Mouse (Mus musculus) cerebellum, adult 9-11 months (tissue): Measurements from ENCODE around the gene Lpp.
A peak's percentile ranks its signal among the peaks of the same experiment; 100 is the strongest.

Experiments
- DNase-seq: peaks from one replicate; pipeline ENCODE4 v3.0.0; 2022

The Lpp gene

GRCm38 (mm10) chr16:24567562-24567961, 174.3 kb downstream of the Lpp start:
- no peak for DNase-seq

GRCm38 (mm10) chr16:24568061-24568460, 174.8 kb downstream of the Lpp start:
- no peak for DNase-seq

DNA sequence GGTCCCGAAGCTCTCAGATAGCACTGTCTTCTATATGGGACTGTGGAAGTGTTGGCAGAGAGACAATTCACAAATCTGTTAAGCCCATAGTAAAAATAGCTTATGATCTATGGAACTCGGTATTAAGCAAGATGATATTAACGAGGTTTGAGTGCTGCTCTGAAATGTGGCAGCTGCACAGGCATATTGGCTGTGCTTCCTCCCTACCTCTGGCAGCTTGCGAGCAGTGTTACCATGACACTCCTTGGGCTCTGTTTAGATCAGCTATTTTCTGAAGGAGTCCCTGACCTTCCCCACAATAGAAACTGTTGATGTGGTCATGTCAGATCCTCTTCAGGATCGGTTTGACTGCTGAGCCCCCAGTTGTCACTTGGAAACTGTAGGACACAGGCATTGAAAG, 176.4 kb downstream of the Lpp start:
- DNase-seq: no peak

GRCm38 (mm10) chr16:24576999-24577398, 183.7 kb downstream of the Lpp start:
- DNase-seq: no peak

DNA sequence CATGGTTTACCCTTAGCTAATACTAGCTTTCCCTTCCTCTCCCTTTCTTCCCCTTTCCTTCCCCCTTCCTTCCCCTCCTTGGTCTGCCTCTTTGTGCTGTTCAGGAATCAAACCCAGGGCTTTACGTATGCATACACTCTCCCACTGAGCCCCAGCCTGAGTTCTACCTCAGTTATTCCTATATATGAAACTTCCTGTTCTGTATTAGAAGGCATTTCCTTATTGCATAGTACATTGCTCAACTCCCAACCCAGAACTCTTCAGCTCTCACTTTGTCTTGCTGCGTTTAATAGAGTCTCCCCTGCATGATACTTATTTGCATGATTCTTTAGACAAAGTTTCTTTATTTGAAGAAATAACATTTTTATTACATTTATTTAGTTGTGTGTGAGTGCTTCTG, 184.5 kb downstream of the Lpp start:
- DNase-seq: no peak

DNA sequence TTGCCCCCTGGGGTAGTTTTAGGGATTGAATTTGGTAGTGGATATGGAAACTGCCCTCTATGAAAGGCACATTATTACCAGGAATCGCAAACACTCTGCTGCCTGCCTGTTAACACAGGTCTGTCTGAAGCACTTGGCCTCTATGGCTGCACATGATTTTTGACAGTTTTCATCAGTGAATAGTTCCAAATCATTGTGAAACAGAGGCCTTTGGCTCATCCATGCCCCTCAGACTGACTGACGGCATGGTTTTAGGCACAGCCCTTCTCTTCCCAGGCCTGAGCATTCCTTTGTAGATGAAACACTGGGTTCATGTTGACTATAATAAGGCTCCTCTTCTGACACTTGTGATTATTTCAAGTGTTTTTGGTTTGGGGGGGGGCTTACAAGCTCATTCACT, 189.5 kb downstream of the Lpp start:
- DNase-seq: no peak

DNA sequence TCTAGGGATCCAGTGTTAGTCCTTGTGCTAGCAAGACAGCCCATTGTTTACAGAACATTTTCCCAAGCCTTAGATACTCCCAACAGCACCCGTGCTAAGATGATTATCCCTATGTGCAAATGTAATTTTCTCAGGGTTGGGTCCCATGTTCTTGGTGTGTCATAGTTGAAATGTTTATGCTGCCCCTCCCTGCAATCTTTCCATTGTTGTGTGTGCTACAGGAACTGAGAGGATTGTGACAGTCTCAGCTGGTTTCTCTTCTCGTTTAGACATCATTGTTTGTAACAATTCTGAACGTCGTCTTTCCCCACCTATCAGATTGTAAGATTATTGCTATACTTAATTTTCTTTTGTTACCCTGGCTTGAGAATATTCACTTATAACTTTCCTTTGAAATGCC, 200.2 kb downstream of the Lpp start:
- DNase-seq: no peak

DNA sequence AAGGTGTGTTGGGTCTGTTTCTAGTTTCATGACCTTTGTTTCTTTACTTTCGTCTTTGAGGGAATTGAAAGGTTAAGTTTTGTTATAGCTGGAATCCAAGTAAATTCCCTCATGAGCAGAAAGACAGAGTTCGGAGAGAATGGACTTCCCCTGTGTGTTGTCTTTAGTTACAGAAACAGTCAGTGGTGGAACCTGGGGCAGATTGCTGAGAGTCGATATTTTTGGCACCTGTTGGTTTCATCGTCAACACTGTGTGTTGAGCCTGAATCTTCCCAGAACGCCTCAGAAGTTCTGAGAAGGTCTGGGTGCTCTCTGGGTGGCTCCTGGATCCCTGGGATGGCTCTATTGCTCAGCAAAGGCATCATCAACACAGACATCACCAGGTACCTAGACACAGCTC, 201.2 kb downstream of the Lpp start:
- DNase-seq: no peak

- DNase-seq: no peak
These were observed 202.2 kb downstream of the Lpp start for GRCm38 (mm10) chr16:24595493-24595892.

DNA sequence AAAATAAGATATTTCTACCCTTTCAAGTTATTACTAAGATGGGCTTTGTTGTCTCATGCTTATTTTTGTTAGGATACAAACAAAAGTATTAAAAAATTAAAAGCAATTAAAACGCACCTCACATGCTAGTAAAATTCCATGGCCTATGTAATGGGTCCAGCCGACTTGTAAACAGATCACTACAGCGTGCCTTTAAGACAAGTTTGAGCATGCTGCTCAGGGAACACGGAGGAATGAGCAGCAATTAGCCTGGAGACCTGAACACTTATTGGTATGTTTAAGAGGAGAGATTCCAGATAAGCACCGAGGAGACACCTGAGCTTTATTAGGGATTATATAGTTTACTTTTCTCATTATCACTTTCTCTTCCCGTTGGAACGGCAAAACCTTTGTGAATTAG, 205.3 kb downstream of the Lpp start:
- no peak for DNase-seq

DNA sequence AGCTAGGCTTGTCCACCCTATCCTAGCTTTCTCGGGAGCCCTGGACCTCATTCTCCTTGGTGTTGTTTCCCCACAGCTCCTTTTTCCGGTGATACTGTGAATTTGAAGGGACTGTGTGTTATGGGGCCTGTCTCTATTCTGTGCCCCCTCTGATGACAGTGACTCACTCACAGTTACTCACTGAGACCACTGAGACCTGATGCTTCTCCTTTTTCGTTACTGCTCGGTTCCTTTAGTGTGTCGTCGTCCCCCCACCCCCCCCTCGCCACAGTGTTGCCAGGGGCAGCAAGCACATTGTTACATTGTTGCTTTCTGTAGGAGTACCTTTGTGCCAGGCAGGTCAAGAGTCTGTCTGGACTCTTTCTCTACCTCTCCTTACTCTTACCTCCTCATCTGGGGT, 206.5 kb downstream of the Lpp start:
- no peak for DNase-seq

DNA sequence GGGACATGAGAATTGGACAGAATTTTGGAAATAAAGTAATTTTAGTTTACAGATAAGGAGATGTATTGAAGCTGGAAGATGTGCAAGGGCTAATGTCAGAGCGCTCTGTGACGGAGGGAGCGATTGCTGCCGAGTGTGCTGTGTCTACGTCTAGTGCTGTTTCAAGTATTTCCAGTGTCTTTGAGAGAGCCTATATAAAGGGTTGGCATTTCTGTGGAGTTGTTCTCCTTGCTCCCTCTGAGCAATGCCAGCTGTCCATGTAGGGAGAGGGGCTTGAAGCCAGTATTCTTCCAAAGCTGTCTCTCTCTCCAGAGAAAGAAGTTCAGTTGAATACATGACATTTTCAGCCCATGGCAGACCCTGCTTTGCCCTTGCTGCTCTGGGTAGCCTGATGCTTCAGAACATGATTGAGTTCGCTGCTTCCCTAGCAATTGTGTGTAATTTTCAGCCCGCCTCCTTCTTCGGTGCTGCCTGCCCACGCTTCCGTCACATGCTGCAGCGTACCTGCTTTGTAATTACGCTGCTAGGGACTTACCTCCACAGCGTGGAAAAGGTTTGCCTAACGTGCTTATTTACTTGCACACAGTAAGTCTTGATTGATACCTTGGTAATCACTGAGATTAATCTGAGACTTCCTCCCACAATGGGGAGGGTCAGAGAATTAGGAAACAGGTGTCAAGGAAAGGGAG, 207.1 kb downstream of the Lpp start:
- no peak for DNase-seq

- DNase-seq: no peak
These were observed 210.0 kb downstream of the Lpp start for GRCm38 (mm10) chr16:24603342-24603741.

DNA sequence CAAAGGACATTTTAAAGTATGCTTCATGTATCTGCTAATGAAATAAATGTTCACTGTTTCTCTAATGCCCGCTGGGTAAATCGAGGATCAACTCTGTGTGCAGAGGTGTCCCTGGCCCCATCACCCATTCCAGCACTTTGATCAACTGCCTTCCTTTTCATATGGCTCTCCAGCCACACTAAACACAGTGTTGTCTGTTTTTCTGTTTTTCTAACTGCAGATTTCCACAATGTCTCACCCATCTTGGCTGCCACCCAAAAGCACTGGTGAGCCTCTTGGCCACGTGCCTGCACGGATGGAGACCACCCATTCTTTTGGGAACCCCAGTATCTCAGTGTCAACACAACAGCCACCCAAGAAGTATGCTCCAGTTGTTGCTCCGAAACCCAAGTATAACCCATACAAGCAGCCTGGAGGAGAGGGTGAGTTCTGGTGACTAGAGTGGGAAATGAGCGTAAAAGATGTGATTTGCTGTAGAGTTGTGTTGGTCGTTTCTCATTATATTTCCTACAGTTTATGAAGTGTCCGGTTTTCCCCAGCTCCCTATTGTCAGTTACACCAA, 214.7 kb downstream of the Lpp start:
- DNase-seq: no peak

DNA sequence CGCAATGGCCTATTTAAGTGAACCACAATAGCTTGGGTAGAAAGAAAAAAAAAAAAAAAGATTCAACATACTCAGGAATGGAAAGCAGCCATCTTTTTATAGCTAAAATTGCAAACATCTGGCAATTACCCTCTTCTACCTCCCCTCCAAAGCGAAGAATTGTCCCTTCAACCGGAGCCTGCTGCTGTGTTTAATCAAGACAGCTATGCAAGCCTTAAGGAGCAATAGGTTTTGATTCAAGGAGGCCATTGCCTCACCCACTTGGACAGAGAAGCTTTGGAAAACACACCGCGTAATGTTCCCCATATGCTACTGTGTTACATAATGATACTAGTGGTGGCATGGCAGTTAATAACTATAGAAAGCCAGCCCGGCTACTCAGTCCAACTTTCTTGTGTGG, 226.2 kb downstream of the Lpp start:
- no peak for DNase-seq

DNA sequence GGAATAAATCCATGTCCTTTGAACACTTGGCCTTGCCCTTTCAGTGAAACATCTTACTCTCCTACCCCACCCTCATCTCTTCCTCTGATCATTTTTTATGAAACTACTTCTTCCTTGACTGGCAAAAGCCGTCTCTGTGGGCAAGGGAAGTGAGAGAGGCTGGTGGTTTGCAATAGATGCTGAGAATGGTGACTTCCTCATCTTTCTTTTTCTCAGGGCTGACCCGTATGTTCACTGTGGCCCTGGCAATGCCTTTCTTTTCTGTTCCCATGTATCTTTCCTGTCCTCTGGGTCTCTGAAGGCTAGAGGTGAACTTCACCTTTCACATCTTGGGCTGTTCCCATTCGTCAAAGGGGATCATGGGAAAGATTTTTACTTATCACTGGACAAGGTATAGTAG, 226.7 kb downstream of the Lpp start:
- no peak for DNase-seq

GRCm38 (mm10) chr16:24622226-24623194, 229.2 kb downstream of the Lpp start:
- no peak for DNase-seq

- no peak for DNase-seq
These were observed 231.0 kb downstream of the Lpp start for GRCm38 (mm10) chr16:24624335-24624734.

GRCm38 (mm10) chr16:24625576-24625975, 232.3 kb downstream of the Lpp start:
- DNase-seq: no peak

DNA sequence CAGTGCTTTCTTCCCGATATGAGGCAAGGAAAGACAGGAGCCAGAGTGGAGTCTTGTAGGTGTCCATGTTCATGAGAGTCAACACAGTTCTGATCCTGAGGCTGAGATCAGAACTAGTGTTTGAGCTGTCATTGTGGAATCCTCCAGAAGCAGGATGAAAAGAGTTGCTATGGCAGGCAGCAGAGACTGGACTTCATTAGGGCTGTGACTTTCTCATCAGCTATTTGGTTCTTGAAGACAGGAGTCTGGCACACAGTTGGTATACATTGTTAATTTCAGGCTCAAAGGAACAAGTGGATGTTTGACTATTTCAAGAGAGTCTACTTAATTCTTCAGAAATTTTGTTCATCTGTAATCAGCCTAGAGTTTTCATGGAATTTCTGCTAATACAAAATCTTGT, 235.5 kb downstream of the Lpp start:
- no peak for DNase-seq

- DNase-seq: no peak
These were observed 236.2 kb downstream of the Lpp start for GRCm38 (mm10) chr16:24629218-24630172.

DNA sequence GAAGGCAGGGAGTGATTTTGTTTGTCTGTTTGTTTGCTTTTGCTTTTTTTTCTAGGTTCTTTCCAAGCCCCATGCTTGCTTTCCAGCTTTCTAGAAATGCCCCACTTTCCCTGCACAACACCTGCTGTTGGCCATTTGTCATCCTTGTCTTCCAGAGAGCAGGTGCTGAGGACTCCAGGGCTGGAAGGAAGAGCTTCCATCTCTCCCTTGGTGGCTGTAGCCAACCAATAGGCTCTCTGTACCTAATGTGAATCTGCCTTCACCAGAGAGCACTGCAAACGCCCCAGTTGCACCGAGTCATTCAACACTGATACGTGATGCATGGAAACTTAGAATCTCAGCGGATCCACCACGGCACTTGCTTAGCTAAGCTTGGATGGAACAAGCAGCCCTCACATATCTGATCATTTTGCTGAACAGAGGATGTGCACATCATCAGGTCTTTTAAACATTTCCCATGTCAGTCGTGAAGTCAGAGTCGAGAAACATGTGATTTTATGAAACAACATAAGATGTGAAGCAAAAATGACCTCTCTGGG, 242.1 kb downstream of the Lpp start:
- peak; percentile 84 for DNase-seq
